Mouse (Mus musculus) heart, postnatal 0 days (tissue): ENCODE results near the gene Crhr1.

Source experiments
- CTCF ChIP-seq: IDR thresholded peaks from 2 replicates; pipeline ENCODE4 v1.5.1; 2016; ENCODE audit warnings: antibody characterized with exemption, control low read depth, low read depth
- EP300 ChIP-seq: IDR thresholded peaks from 2 replicates; pipeline ENCODE4 v1.6.1; 2016; ENCODE audit warnings: antibody characterized with exemption, low read depth

DNA sequence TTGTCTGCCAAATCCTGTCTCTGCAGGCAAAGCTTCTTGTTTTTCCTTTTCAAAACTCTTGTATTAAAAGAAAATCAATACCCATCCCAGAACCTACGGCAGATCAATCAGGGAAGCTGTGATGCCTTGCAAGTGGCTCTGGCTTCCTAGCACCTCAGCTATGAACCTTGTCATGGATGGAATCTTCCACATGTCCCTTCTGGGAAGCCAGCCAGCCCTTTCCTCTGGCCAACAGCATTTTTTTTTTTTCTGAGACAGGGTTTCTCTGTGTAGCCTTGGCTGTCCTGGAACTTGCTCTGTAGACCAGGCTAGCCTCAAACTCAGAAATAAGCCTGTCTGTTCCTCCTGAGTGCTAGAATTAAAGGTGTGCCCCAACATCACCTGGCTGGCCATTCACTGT lies 22.3 kb upstream of the Crhr1 start:
- no peak for TF ChIP-seq CTCF
- TF ChIP-seq EP300 = no peak
